Mouse (Mus musculus) MEL (cell line): Measurements from ENCODE around the gene Hexim2. TPM values are rescaled to one million over a fixed set of nuclear protein-coding genes. Genes with fewer than 3 reads are reported as not detected.

Experiments used
- DNase-seq: peaks from one replicate; pipeline ENCODE4 v3.0.0; 2011; ENCODE audit warnings: low read depth, low spot score
- H3K27ac ChIP-seq: 2 replicates; pipeline ENCODE4 v1.5.1; 2012; ENCODE audit warnings: low read depth, mild to moderate bottlenecking, control low read depth, low read length, moderate library complexity; ENCODE audit not compliant: control insufficient read depth
- H3K27me3 ChIP-seq, 2 experiments: fragments of 150-350 bp in 1 of 2; sonication (generic) in 1 of 2; 2 replicates each; pipeline ENCODE4 v1.6.1; 2012; ENCODE audit warnings: low read length in 2 of 2, mild to moderate bottlenecking in 2 of 2, improper control_type of control experiment in 1 of 2, moderate library complexity in 1 of 2; ENCODE audit not compliant: insufficient read depth in 2 of 2, control insufficient read depth in 1 of 2
- H3K36me3 ChIP-seq, 2 experiments: 2 replicates each; pipeline ENCODE4 v1.6.1; 2012 to 2014; ENCODE audit warnings: low read length in 2 of 2, improper control_type of control experiment in 1 of 2, inconsistent platforms in 1 of 2, mild to moderate bottlenecking in 1 of 2; ENCODE audit not compliant: insufficient read depth in 2 of 2, control insufficient read depth in 1 of 2
- H3K4me1 ChIP-seq, 2 experiments: fragments of 150-350 bp in 1 of 2; sonication (generic) in 1 of 2; 2 replicates each; pipeline ENCODE4 v1.6.1; 2012; ENCODE audit warnings: low read length in 2 of 2, improper control_type of control experiment in 1 of 2, mild to moderate bottlenecking in 1 of 2; ENCODE audit not compliant: insufficient read depth in 2 of 2, control insufficient read depth in 1 of 2
- H3K4me3 ChIP-seq, 2 experiments: fragments of 150-350 bp in 1 of 2; sonication (generic) in 1 of 2; 2 replicates each; pipeline ENCODE4 v1.5.1; 2012; ENCODE audit warnings: low read depth in 2 of 2, low read length in 2 of 2, mild to moderate bottlenecking in 2 of 2, moderate library complexity in 2 of 2, control low read depth in 1 of 2, improper control_type of control experiment in 1 of 2; ENCODE audit not compliant: control insufficient read depth in 1 of 2, insufficient read depth in 1 of 2
- H3K79me2 ChIP-seq: 2 replicates; pipeline ENCODE4 v1.6.1; 2012; ENCODE audit warnings: mild to moderate bottlenecking, low read length, moderate library complexity; ENCODE audit not compliant: control insufficient read depth, poor library complexity, insufficient read depth
- H3K9ac ChIP-seq: 2 replicates; pipeline ENCODE4 v1.6.1; 2012; ENCODE audit warnings: low read depth, mild to moderate bottlenecking, control low read depth, low read length, moderate library complexity; ENCODE audit not compliant: control insufficient read depth, poor library complexity, severe bottlenecking
- H3K9me3 ChIP-seq: fragments of 150-350 bp; sonication (generic); replicated peaks from 2 replicates; pipeline ENCODE4 v1.6.1; 2012; ENCODE audit warnings: mild to moderate bottlenecking, low read length, improper control_type of control experiment, moderate library complexity; ENCODE audit not compliant: insufficient read depth
- CHD1 ChIP-seq: IDR thresholded peaks from 2 replicates; pipeline ENCODE4 v1.6.1; 2012; ENCODE audit warnings: low read depth, mild to moderate bottlenecking, inconsistent platforms, low read length, improper control_type of control experiment
- CTCF ChIP-seq, 3 experiments: IDR thresholded peaks in 2 of 3; conservative IDR thresholded peaks in 1 of 3; 2 replicates each; pipeline ENCODE4 v1.5.1; 2011 to 2012; ENCODE audit warnings: low read length in 3 of 3, low read depth in 2 of 3, mild to moderate bottlenecking in 2 of 3, improper control_type of control experiment in 1 of 3, inconsistent platforms in 1 of 3, mixed read lengths in 1 of 3, moderate library complexity in 1 of 3; ENCODE audit not compliant: control insufficient read depth in 1 of 3, insufficient read depth in 1 of 3, poor library complexity in 1 of 3, severe bottlenecking in 1 of 3
- E2F4 ChIP-seq: IDR thresholded peaks from 2 replicates; pipeline ENCODE4 v1.6.1; 2011; ENCODE audit warnings: low read depth, low read length, improper control_type of control experiment, borderline replicate concordance
- EP300 ChIP-seq, 2 experiments: IDR thresholded peaks; 2 replicates each; pipeline ENCODE4 v1.6.1; 2011; ENCODE audit warnings: improper control_type of control experiment in 2 of 2, low read length in 2 of 2, low read depth in 1 of 2, mild to moderate bottlenecking in 1 of 2
- HCFC1 ChIP-seq: IDR thresholded peaks from 2 replicates; pipeline ENCODE4 v1.6.1; 2012; ENCODE audit warnings: low read depth, mild to moderate bottlenecking, inconsistent platforms, low read length, improper control_type of control experiment, moderate library complexity
- JUND ChIP-seq: IDR thresholded peaks from 2 replicates; pipeline ENCODE4 v1.6.1; 2011; ENCODE audit warnings: low read depth, mild to moderate bottlenecking, improper control_type of control experiment, low read length
- KAT2A ChIP-seq: conservative IDR thresholded peaks from 2 replicates; pipeline ENCODE4 v1.6.1; 2012; ENCODE audit warnings: low read depth, low read length, improper control_type of control experiment, inconsistent platforms
- MAFK ChIP-seq: IDR thresholded peaks from 2 replicates; pipeline ENCODE4 v1.6.1; 2011; ENCODE audit warnings: low read depth, mild to moderate bottlenecking, low read length, improper control_type of control experiment, borderline replicate concordance
- MAX ChIP-seq: IDR thresholded peaks from 2 replicates; pipeline ENCODE4 v1.6.1; 2011; ENCODE audit warnings: low read length, improper control_type of control experiment
- MAZ ChIP-seq: IDR thresholded peaks from 2 replicates; pipeline ENCODE4 v1.6.1; 2012; ENCODE audit warnings: low read depth, mild to moderate bottlenecking, inconsistent platforms, low read length, improper control_type of control experiment
- MEF2A ChIP-seq: IDR thresholded peaks from 2 replicates; pipeline ENCODE4 v1.6.1; 2014; ENCODE audit warnings: low read depth, mild to moderate bottlenecking, inconsistent platforms, low read length, improper control_type of control experiment; ENCODE audit not compliant: poor library complexity, insufficient replicate concordance, severe bottlenecking; ENCODE audit errors: extremely low read depth
- MYB ChIP-seq: IDR thresholded peaks from 2 replicates; pipeline ENCODE4 v1.6.1; 2011; ENCODE audit warnings: mild to moderate bottlenecking, low read depth, low read length, improper control_type of control experiment
- NRF1 ChIP-seq: IDR thresholded peaks from 2 replicates; pipeline ENCODE4 v1.6.1; 2014; ENCODE audit warnings: low read depth, mild to moderate bottlenecking, inconsistent platforms, low read length, improper control_type of control experiment, moderate library complexity; ENCODE audit not compliant: poor library complexity, insufficient read depth, severe bottlenecking
- RAD21 ChIP-seq: IDR thresholded peaks from 2 replicates; pipeline ENCODE4 v1.6.1; 2011; ENCODE audit warnings: mild to moderate bottlenecking, low read depth, low read length, improper control_type of control experiment
- SIN3A ChIP-seq: IDR thresholded peaks from 2 replicates; pipeline ENCODE4 v1.6.1; 2012; ENCODE audit warnings: low read length, improper control_type of control experiment, inconsistent platforms
- SMC3 ChIP-seq: IDR thresholded peaks from 2 replicates; pipeline ENCODE4 v1.6.1; 2011; ENCODE audit warnings: low read depth, low read length, improper control_type of control experiment
- TAL1 ChIP-seq: IDR thresholded peaks from 2 replicates; pipeline ENCODE4 v1.6.1; 2012; ENCODE audit warnings: mild to moderate bottlenecking, inconsistent platforms, low read length, moderate library complexity, mixed read lengths
- UBTF ChIP-seq: IDR thresholded peaks from 2 replicates; pipeline ENCODE4 v1.6.1; 2012; ENCODE audit warnings: low read depth, mild to moderate bottlenecking, inconsistent platforms, low read length, improper control_type of control experiment, moderate library complexity, borderline replicate concordance; ENCODE audit not compliant: insufficient read depth
- USF1 ChIP-seq: IDR thresholded peaks from 2 replicates; pipeline ENCODE4 v1.6.1; 2014; ENCODE audit warnings: low read depth, mild to moderate bottlenecking, inconsistent platforms, low read length, improper control_type of control experiment, moderate library complexity
- USF2 ChIP-seq, 2 experiments: IDR thresholded peaks; 2 replicates each; pipeline ENCODE4 v1.6.1; 2011 to 2012; ENCODE audit warnings: improper control_type of control experiment in 2 of 2, low read length in 2 of 2, borderline replicate concordance in 1 of 2, inconsistent platforms in 1 of 2, low read depth in 1 of 2, mild to moderate bottlenecking in 1 of 2; ENCODE audit not compliant: insufficient read depth in 1 of 2
- ZC3H11A ChIP-seq: IDR thresholded peaks from 2 replicates; pipeline ENCODE4 v1.6.1; 2012; ENCODE audit warnings: low read depth, mild to moderate bottlenecking, inconsistent platforms, low read length, improper control_type of control experiment
- ZMIZ1 ChIP-seq: IDR thresholded peaks from 2 replicates; pipeline ENCODE4 v1.6.1; 2012; ENCODE audit warnings: low read depth, mild to moderate bottlenecking, inconsistent platforms, low read length, improper control_type of control experiment, moderate library complexity
- ZNF384 ChIP-seq: IDR thresholded peaks from 2 replicates; pipeline ENCODE4 v1.6.1; 2012; ENCODE audit warnings: low read depth, mild to moderate bottlenecking, inconsistent platforms, low read length, improper control_type of control experiment
- polyA plus RNA-seq, 2 experiments: library from polyadenylated mRNA; stranded (reverse) in 1 of 2; unstranded in 1 of 2; fragments of >175 nt in 1 of 2; fragments of >200 nt in 1 of 2; gene quantifications; 2 replicates each; pipeline versions ENCODE4 v1.2.1 to v1.2.4; 2012; ENCODE audit warnings: low replicate concordance in 2 of 2, low read depth in 1 of 2; ENCODE audit not compliant: insufficient read length in 2 of 2, insufficient read depth in 1 of 2, missing spikeins in 1 of 2
- total RNA-seq: library from RNA; depleted of rRNA; stranded (reverse); fragments of 300-350 nt; gene quantifications from 2 replicates; pipeline ENCODE4 v1.2.3, GENCODE M21; 2012

The Hexim2 gene
- total and polyA plus RNA-seq, 3 experiments: 12.3 to 12.5 TPM; not detected in 1

DNA sequence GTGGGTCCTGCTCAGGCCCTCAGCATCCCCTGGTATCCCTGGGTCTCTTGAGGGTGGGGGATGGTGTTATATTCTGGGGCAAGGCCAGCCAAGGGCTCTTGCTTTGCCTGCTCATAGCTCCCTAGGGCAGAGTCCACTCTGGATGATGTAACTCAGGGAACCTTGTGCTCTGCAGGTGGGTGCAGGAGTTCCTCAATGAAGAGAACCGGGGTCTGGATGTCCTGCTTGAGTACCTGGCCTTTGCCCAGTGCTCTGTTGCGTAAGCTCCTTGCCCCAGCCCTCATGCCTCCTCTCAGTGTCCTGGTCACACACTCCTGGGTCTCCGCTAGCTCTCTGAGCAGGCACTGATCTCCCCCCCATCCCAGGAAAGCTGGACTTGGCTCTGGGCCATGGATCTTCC lies 49.7 kb downstream of the Hexim2 start:
- no peaks in the 10 kb centered on the region for H3K36me3 ChIP-seq
- TF ChIP-seq TAL1 (no peak), SMC3 (no peak), SIN3A (no peak), CHD1 (no peak), ZNF384 (no peak), RAD21 (no peak), USF1 (no peak), MAZ (no peak), MAX (no peak), USF2 (IDR thresholded peaks at IDR 0.05; ENCODE audit: borderline replicate concordance in 1 of 2, insufficient read depth in 1 of 2, low read depth in 1 of 2, low read length in 2 of 2) (no peak), KAT2A (no peak), MEF2A (no peak), EP300 (IDR thresholded peaks at IDR 0.05; ENCODE audit: low read depth in 1 of 2, low read length in 2 of 2) (no peak), HCFC1 (no peak), NRF1 (no peak), MAFK (no peak), MYB (no peak)
- no peak overlapping the region for H3K9ac ChIP-seq
- no peaks in the 10 kb centered on the region for H3K9me3 ChIP-seq
- no peaks in the 10 kb centered on the region for H3K27me3 ChIP-seq
- peaks cover 0 to 4% of the 10 kb centered on the region in 2 experiments; a peak in 1 of 4 replicates for H3K4me1 ChIP-seq
- no peak overlapping the region for H3K4me3 ChIP-seq
- DNase-seq: no peak
- no peaks in the 10 kb centered on the region for H3K79me2 ChIP-seq
- no peak overlapping the region for H3K27ac ChIP-seq

DNA sequence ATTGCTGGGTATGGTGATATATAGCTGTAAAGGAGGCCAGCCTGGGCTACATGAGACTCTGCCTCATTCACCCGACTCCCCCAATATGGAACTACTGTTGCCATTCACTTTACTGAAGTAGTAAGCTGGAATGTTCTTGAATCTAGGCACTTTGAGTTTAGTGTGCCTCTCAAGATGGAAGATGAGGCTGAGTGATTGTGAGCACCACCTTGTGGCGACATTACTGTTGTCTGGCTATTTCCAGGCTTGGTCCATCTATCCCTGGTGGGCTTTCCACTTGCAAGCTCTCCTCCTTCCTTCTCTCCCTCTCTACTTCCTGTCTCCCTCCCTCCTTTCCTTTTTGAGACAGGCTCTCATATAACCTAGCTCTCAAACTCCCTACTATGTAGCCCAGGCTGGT lies 52.7 kb downstream of the Hexim2 start:
- TF ChIP-seq MAZ: no peak
- no peak for TF ChIP-seq E2F4
- TF ChIP-seq SMC3: peak; percentile 90
- TF ChIP-seq UBTF: no peak
- no peak for TF ChIP-seq ZMIZ1
- peak; percentile 70 for TF ChIP-seq RAD21
- TF ChIP-seq ZC3H11A: peak; percentile 68
- no peak for TF ChIP-seq USF1
- TF ChIP-seq MYB: no peak
- TF ChIP-seq NRF1: no peak
- peak; percentile 32 to 82 (median 58) for TF ChIP-seq CTCF (IDR thresholded peaks at IDR 0.05 in 2 of 3, conservative IDR thresholded peaks at IDR 0.05 in 1 of 3; ENCODE audit: control insufficient read depth in 1 of 3, insufficient read depth in 1 of 3, low read depth in 2 of 3, low read length in 3 of 3, poor library complexity in 1 of 3, severe bottlenecking in 1 of 3)
- no peak for TF ChIP-seq HCFC1
- no peak for TF ChIP-seq MAX
- 0 out of 2 replicates have a peak, but pooled peaks have one; percentile 10 for TF ChIP-seq JUND
- TF ChIP-seq, all 39 proteins: peak for 5

More for the DNA sequence above, 52.7 kb downstream of the Hexim2 start:
- Histone ChIP-seq H3K79me2 (no peaks in the 10 kb centered on the region), H3K9me3 (no peaks in the 10 kb centered on the region), H3K27ac (no peak overlapping the region), H3K9ac (no peak overlapping the region), H3K36me3 (no peaks in the 10 kb centered on the region), H3K4me1 (no peaks in the 10 kb centered on the region), H3K4me3 (no peak overlapping the region), H3K27me3 (no peaks in the 10 kb centered on the region)
- peak; percentile 65 for DNase-seq
